In the genomic region with DNA sequence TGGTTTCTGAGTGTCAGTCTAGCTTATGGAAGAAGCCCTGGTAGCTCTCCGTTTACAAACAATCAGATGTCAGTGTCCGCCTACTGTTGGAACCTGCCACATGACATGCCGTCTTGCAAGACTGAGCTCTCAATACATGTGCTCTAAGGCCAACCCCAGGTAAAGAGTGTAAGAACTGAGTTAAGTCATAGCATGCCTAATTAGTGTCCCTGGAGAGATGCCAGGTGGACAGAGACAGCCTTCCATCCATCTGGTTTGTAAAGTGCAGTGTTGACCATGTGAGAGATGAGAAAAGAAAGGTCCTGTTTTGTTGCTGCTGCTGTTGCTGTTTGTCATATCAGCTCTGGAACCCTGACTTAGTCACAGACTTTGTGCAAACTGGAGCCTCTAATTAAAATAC, we compare ENCODE assay signal across 13 mouse cellular contexts.
DNase-seq lines count a peak whose midpoint lies in the region.
"Had no signal": no experiment of that assay in that cellular context is flagged by ENCODE, and none has a peak within 500 bp of the region (broad histone marks: within the 10 kb centered on the region; RNA-seq: fewer than 3 reads in every experiment).

No protein-coding gene starts in this region.

- DNase-seq in brain, adult 2 months (ENCODE audit: low read depth, low spot score) = peak; percentile 75
- DNase-seq in cerebellum, adult 11 months = peak; percentile 35
- peak; percentile 70 for DNase-seq in cerebellum, adult 9-10 months
- peak; percentile 18 to 51 for DNase-seq in cerebellum, postnatal 36 days
- DNase-seq in kidney, postnatal 10 days = no peak
- DNase-seq in adrenal gland, postnatal 10 days = no peak
- DNase-seq: adrenal gland, adult 2 months; adrenal gland, postnatal 36 days; embryo, embryonic 11 days; gastrocnemius, postnatal 36 days; heart, adult 11 months; heart, postnatal 4 days; kidney, adult 2 months had no signal

Comparison
In these comparisons a context has a peak if more than half of its experiments do, and no peak if none do; other contexts are left out.
1. DNase-seq: peak in brain, adult 2 months (single experiment), cerebellum, adult 11 months (single experiment), cerebellum, adult 9-10 months (single experiment) and cerebellum, postnatal 36 days (2 of 2); none in kidney, postnatal 10 days (single experiment) and adrenal gland, postnatal 10 days (single experiment).